Mouse (Mus musculus): ENCODE data around the gene Ank2.

GRCm38 (mm10) chr3:126940452-126940851, 558.7 kb downstream of the Ank2 start:
- TF ChIP-seq CTCF (IDR thresholded peaks at IDR 0.05; ENCODE audit: extremely low read depth, insufficient read depth, low read length) (no peak), POLR2A (IDR thresholded peaks at IDR 0.05; ENCODE audit: extremely low read depth, insufficient read depth, low read length) (no peak)

Measured in cortical plate, adult 2 months (tissue).